Mouse (Mus musculus) lung, postnatal 0 days (tissue): Measurements from ENCODE around the gene Rex1bd.

Source experiments
- CTCF ChIP-seq: IDR thresholded peaks from 2 replicates; pipeline ENCODE4 v1.5.1; 2016; ENCODE audit warnings: antibody characterized with exemption, mild to moderate bottlenecking
- EP300 ChIP-seq: IDR thresholded peaks from 2 replicates; pipeline ENCODE4 v1.6.1; 2016; ENCODE audit warnings: antibody characterized with exemption, mild to moderate bottlenecking, control low read depth

DNA sequence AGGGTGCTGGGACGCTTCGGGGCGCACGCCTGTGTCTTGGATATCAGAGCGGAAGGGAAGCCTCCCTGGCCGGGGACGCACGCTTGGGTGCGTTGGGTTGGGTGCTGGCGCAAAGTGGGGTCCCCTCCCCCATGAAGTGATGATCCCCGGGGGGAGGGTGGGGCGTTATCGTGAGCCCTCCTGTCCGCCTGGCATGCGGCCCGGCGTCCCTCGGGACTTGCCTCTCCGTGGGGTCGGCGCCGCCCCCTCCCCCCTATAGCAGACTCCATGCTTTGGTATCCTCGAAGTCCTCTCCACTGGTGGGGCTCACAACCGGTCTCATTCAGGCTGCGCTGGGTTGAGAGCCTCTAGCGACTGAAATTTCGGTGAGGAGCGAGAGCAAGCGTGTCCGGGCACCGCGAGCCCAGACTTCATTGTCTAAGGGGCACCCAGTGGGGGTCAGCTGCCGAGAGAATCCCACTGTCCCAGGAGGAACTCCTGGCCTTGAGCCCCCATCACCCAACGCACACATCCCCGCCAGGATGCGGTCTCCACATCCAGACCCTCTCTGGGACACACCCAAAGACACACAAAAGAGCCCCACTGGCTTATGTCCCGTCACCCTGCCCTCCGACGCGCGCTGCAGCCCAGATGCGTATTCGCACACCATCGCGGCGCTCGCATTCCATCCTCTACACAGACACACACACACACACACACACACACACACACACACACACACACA is 12.7 kb downstream of the Rex1bd start:
- TF ChIP-seq CTCF (no peak), EP300 (no peak)
